Mouse (Mus musculus) MEL (cell line): ENCODE measurements at regions not wholly inside any gene's neighbourhood (a gene's known extent, or its start where the extent isn't known, plus 50 kb on each side); places are given as distances from the start of the nearest gene placed in this dataset.

Source experiments
- DNase-seq: peaks from one replicate; pipeline ENCODE4 v3.0.0; 2011; ENCODE audit warnings: low read depth, low spot score
- H3K27ac ChIP-seq: 2 replicates; pipeline ENCODE4 v1.5.1; 2012; ENCODE audit warnings: low read depth, mild to moderate bottlenecking, control low read depth, low read length, moderate library complexity; ENCODE audit not compliant: control insufficient read depth
- H3K27me3 ChIP-seq, 2 experiments: fragments of 150-350 bp in 1 of 2; sonication (generic) in 1 of 2; 2 replicates each; pipeline ENCODE4 v1.6.1; 2012; ENCODE audit warnings: low read length in 2 of 2, mild to moderate bottlenecking in 2 of 2, improper control_type of control experiment in 1 of 2, moderate library complexity in 1 of 2; ENCODE audit not compliant: insufficient read depth in 2 of 2, control insufficient read depth in 1 of 2
- H3K36me3 ChIP-seq, 2 experiments: 2 replicates each; pipeline ENCODE4 v1.6.1; 2012 to 2014; ENCODE audit warnings: low read length in 2 of 2, improper control_type of control experiment in 1 of 2, inconsistent platforms in 1 of 2, mild to moderate bottlenecking in 1 of 2; ENCODE audit not compliant: insufficient read depth in 2 of 2, control insufficient read depth in 1 of 2
- H3K4me1 ChIP-seq, 2 experiments: fragments of 150-350 bp in 1 of 2; sonication (generic) in 1 of 2; 2 replicates each; pipeline ENCODE4 v1.6.1; 2012; ENCODE audit warnings: low read length in 2 of 2, improper control_type of control experiment in 1 of 2, mild to moderate bottlenecking in 1 of 2; ENCODE audit not compliant: insufficient read depth in 2 of 2, control insufficient read depth in 1 of 2
- H3K4me3 ChIP-seq, 2 experiments: fragments of 150-350 bp in 1 of 2; sonication (generic) in 1 of 2; 2 replicates each; pipeline ENCODE4 v1.5.1; 2012; ENCODE audit warnings: low read depth in 2 of 2, low read length in 2 of 2, mild to moderate bottlenecking in 2 of 2, moderate library complexity in 2 of 2, control low read depth in 1 of 2, improper control_type of control experiment in 1 of 2; ENCODE audit not compliant: control insufficient read depth in 1 of 2, insufficient read depth in 1 of 2
- H3K79me2 ChIP-seq: 2 replicates; pipeline ENCODE4 v1.6.1; 2012; ENCODE audit warnings: mild to moderate bottlenecking, low read length, moderate library complexity; ENCODE audit not compliant: control insufficient read depth, poor library complexity, insufficient read depth
- H3K9ac ChIP-seq: 2 replicates; pipeline ENCODE4 v1.6.1; 2012; ENCODE audit warnings: low read depth, mild to moderate bottlenecking, control low read depth, low read length, moderate library complexity; ENCODE audit not compliant: control insufficient read depth, poor library complexity, severe bottlenecking
- H3K9me3 ChIP-seq: fragments of 150-350 bp; sonication (generic); replicated peaks from 2 replicates; pipeline ENCODE4 v1.6.1; 2012; ENCODE audit warnings: mild to moderate bottlenecking, low read length, improper control_type of control experiment, moderate library complexity; ENCODE audit not compliant: insufficient read depth
- BHLHE40 ChIP-seq: IDR thresholded peaks from 2 replicates; pipeline ENCODE4 v1.6.1; 2012; ENCODE audit warnings: low read depth, mild to moderate bottlenecking, inconsistent platforms, low read length, improper control_type of control experiment, borderline replicate concordance
- CTCF ChIP-seq, 3 experiments: IDR thresholded peaks in 2 of 3; conservative IDR thresholded peaks in 1 of 3; 2 replicates each; pipeline ENCODE4 v1.5.1; 2011 to 2012; ENCODE audit warnings: low read length in 3 of 3, low read depth in 2 of 3, mild to moderate bottlenecking in 2 of 3, improper control_type of control experiment in 1 of 3, inconsistent platforms in 1 of 3, mixed read lengths in 1 of 3, moderate library complexity in 1 of 3; ENCODE audit not compliant: control insufficient read depth in 1 of 3, insufficient read depth in 1 of 3, poor library complexity in 1 of 3, severe bottlenecking in 1 of 3
- E2F4 ChIP-seq: IDR thresholded peaks from 2 replicates; pipeline ENCODE4 v1.6.1; 2011; ENCODE audit warnings: low read depth, low read length, improper control_type of control experiment, borderline replicate concordance
- ELF1 ChIP-seq: IDR thresholded peaks from 2 replicates; pipeline ENCODE4 v1.6.1; 2014; ENCODE audit warnings: low read depth, mild to moderate bottlenecking, inconsistent platforms, low read length, improper control_type of control experiment, moderate library complexity
- ETS1 ChIP-seq: IDR thresholded peaks from 2 replicates; pipeline ENCODE4 v1.6.1; 2012; ENCODE audit warnings: low read depth, mild to moderate bottlenecking, inconsistent platforms, low read length, improper control_type of control experiment, moderate library complexity
- GABPA ChIP-seq: IDR thresholded peaks from 2 replicates; pipeline ENCODE4 v1.6.1; 2012; ENCODE audit warnings: low read depth, mild to moderate bottlenecking, inconsistent platforms, low read length, improper control_type of control experiment, moderate library complexity
- GATA1 ChIP-seq: IDR thresholded peaks from 2 replicates; pipeline ENCODE4 v1.6.1; 2011; ENCODE audit warnings: low read depth, low read length, improper control_type of control experiment
- JUND ChIP-seq: IDR thresholded peaks from 2 replicates; pipeline ENCODE4 v1.6.1; 2011; ENCODE audit warnings: low read depth, mild to moderate bottlenecking, improper control_type of control experiment, low read length
- KAT2A ChIP-seq: conservative IDR thresholded peaks from 2 replicates; pipeline ENCODE4 v1.6.1; 2012; ENCODE audit warnings: low read depth, low read length, improper control_type of control experiment, inconsistent platforms
- MXI1 ChIP-seq: IDR thresholded peaks from 2 replicates; pipeline ENCODE4 v1.6.1; 2011; ENCODE audit warnings: mild to moderate bottlenecking, low read depth, low read length, improper control_type of control experiment
- MYB ChIP-seq: IDR thresholded peaks from 2 replicates; pipeline ENCODE4 v1.6.1; 2011; ENCODE audit warnings: mild to moderate bottlenecking, low read depth, low read length, improper control_type of control experiment
- MYC ChIP-seq: IDR thresholded peaks from 2 replicates; pipeline ENCODE4 v1.6.1; 2011; ENCODE audit warnings: low read depth, mild to moderate bottlenecking, low read length, improper control_type of control experiment, moderate library complexity
- NELFE ChIP-seq: IDR thresholded peaks from 2 replicates; pipeline ENCODE4 v1.6.1; 2011; ENCODE audit warnings: low read depth, low read length, improper control_type of control experiment
- POLR2A ChIP-seq, 2 experiments: IDR thresholded peaks; 2 replicates each; pipeline ENCODE4 v1.6.1; 2011 to 2012; ENCODE audit warnings: low read length in 2 of 2, mild to moderate bottlenecking in 2 of 2, control low read depth in 1 of 2, improper control_type of control experiment in 1 of 2, low read depth in 1 of 2, moderate library complexity in 1 of 2; ENCODE audit not compliant: control insufficient read depth in 1 of 2, insufficient read depth in 1 of 2, poor library complexity in 1 of 2
- POLR2AphosphoS2 ChIP-seq: IDR thresholded peaks from 2 replicates; pipeline ENCODE4 v1.6.1; 2011; ENCODE audit warnings: low read length, improper control_type of control experiment
- POLR2AphosphoS5 ChIP-seq: IDR thresholded peaks from 2 replicates; pipeline ENCODE4 v1.6.1; 2012; ENCODE audit warnings: low read depth, borderline replicate concordance, mild to moderate bottlenecking, inconsistent platforms, low read length, moderate library complexity, mixed read lengths
- RAD21 ChIP-seq: IDR thresholded peaks from 2 replicates; pipeline ENCODE4 v1.6.1; 2011; ENCODE audit warnings: mild to moderate bottlenecking, low read depth, low read length, improper control_type of control experiment
- SIN3A ChIP-seq: IDR thresholded peaks from 2 replicates; pipeline ENCODE4 v1.6.1; 2012; ENCODE audit warnings: low read length, improper control_type of control experiment, inconsistent platforms
- TAL1 ChIP-seq: IDR thresholded peaks from 2 replicates; pipeline ENCODE4 v1.6.1; 2012; ENCODE audit warnings: mild to moderate bottlenecking, inconsistent platforms, low read length, moderate library complexity, mixed read lengths
- TBP ChIP-seq: IDR thresholded peaks from 2 replicates; pipeline ENCODE4 v1.8.0; 2011; ENCODE audit warnings: low read depth, low read length, improper control_type of control experiment
- UBTF ChIP-seq: IDR thresholded peaks from 2 replicates; pipeline ENCODE4 v1.6.1; 2012; ENCODE audit warnings: low read depth, mild to moderate bottlenecking, inconsistent platforms, low read length, improper control_type of control experiment, moderate library complexity, borderline replicate concordance; ENCODE audit not compliant: insufficient read depth
- USF2 ChIP-seq, 2 experiments: IDR thresholded peaks; 2 replicates each; pipeline ENCODE4 v1.6.1; 2011 to 2012; ENCODE audit warnings: improper control_type of control experiment in 2 of 2, low read length in 2 of 2, borderline replicate concordance in 1 of 2, inconsistent platforms in 1 of 2, low read depth in 1 of 2, mild to moderate bottlenecking in 1 of 2; ENCODE audit not compliant: insufficient read depth in 1 of 2
- ZKSCAN1 ChIP-seq: IDR thresholded peaks from 2 replicates; pipeline ENCODE4 v1.6.1; 2012; ENCODE audit warnings: low read depth, mild to moderate bottlenecking, inconsistent platforms, low read length, improper control_type of control experiment, moderate library complexity
- ZMIZ1 ChIP-seq: IDR thresholded peaks from 2 replicates; pipeline ENCODE4 v1.6.1; 2012; ENCODE audit warnings: low read depth, mild to moderate bottlenecking, inconsistent platforms, low read length, improper control_type of control experiment, moderate library complexity
- ZNF384 ChIP-seq: IDR thresholded peaks from 2 replicates; pipeline ENCODE4 v1.6.1; 2012; ENCODE audit warnings: low read depth, mild to moderate bottlenecking, inconsistent platforms, low read length, improper control_type of control experiment

- TF ChIP-seq UBTF (no peak), ZKSCAN1 (no peak), RAD21 (no peak), GATA1 (no peak), MYB (no peak), NELFE (no peak), TAL1 (no peak), ZMIZ1 (no peak), USF2 (IDR thresholded peaks at IDR 0.05; ENCODE audit: borderline replicate concordance in 1 of 2, insufficient read depth in 1 of 2, low read depth in 1 of 2, low read length in 2 of 2) (no peak), GABPA (no peak), JUND (no peak), POLR2A (IDR thresholded peaks at IDR 0.05; ENCODE audit: control insufficient read depth in 1 of 2, insufficient read depth in 1 of 2, low read depth in 1 of 2, low read length in 2 of 2, poor library complexity in 1 of 2) (no peak), SIN3A (no peak), ELF1 (no peak), MXI1 (no peak), ZNF384 (no peak), BHLHE40 (no peak)
- Histone ChIP-seq H3K4me1 (no peaks in the 10 kb centered on the region), H3K27ac (no peak overlapping the region), H3K27me3 (no peaks in the 10 kb centered on the region), H3K36me3 (no peaks in the 10 kb centered on the region), H3K79me2 (no peaks in the 10 kb centered on the region), H3K9ac (no peak overlapping the region), H3K4me3 (no peak overlapping the region), H3K9me3 (no peaks in the 10 kb centered on the region)
- no peak for DNase-seq
Measured at GRCm38 (mm10) chr12:9133890-9134870, 104.4 kb downstream of the Ttc32 start.

GRCm38 (mm10) chr12:9151001-9151400, 121.2 kb downstream of the Ttc32 start:
- Histone ChIP-seq H3K4me3 (no peak overlapping the region), H3K79me2 (no peaks in the 10 kb centered on the region), H3K27ac (no peak overlapping the region), H3K4me1 (no peaks in the 10 kb centered on the region), H3K36me3 (no peaks in the 10 kb centered on the region), H3K9ac (no peak overlapping the region), H3K9me3 (no peaks in the 10 kb centered on the region), H3K27me3 (no peaks in the 10 kb centered on the region)
- TF ChIP-seq TBP = no peak
- no peak for TF ChIP-seq USF2 (IDR thresholded peaks at IDR 0.05; ENCODE audit: borderline replicate concordance in 1 of 2, insufficient read depth in 1 of 2, low read depth in 1 of 2, low read length in 2 of 2)
- TF ChIP-seq CTCF (IDR thresholded peaks at IDR 0.05 in 2 of 3, conservative IDR thresholded peaks at IDR 0.05 in 1 of 3; ENCODE audit: control insufficient read depth in 1 of 3, insufficient read depth in 1 of 3, low read depth in 2 of 3, low read length in 3 of 3, poor library complexity in 1 of 3, severe bottlenecking in 1 of 3) = no peak
- no peak for TF ChIP-seq GATA1
- no peak for TF ChIP-seq POLR2AphosphoS2
- no peak for TF ChIP-seq KAT2A
- no peak for TF ChIP-seq MYC
- TF ChIP-seq POLR2AphosphoS5 = no peak
- TF ChIP-seq ZKSCAN1 = no peak
- TF ChIP-seq TAL1 = no peak
- TF ChIP-seq JUND = no peak
- TF ChIP-seq ETS1 = no peak
- no peak for TF ChIP-seq ELF1
- TF ChIP-seq E2F4 = no peak
- no peak for DNase-seq
